13 mouse cellular contexts compared by ENCODE assay signal in genomic region chr2:153850351-153851029, GRCm38 (mm10). TPM values are rescaled to one million over a fixed set of nuclear protein-coding genes. Genes with fewer than 3 reads are reported as not detected.
A peak's percentile ranks its signal among the peaks of the same experiment; 100 is the strongest.
DNase-seq lines count a peak whose midpoint lies in the region; ATAC-seq and TF ChIP-seq lines count a peak whose summit lies in the region.
"Had no signal": no experiment of that assay in that cellular context is flagged by ENCODE, and none has a peak within 500 bp of the region (broad histone marks: within the 10 kb centered on the region; RNA-seq: fewer than 3 reads in every experiment).

No protein-coding gene starts in this region.

- H3K4me3 ChIP-seq in cerebellum, adult 2 months (replicated peaks; ENCODE audit: insufficient read depth, low read depth, low read length): no peak overlapping the region
- H3K4me3 ChIP-seq: limb, embryonic 15.5 days; neural tube, embryonic 12.5 days had no signal

- no peak overlapping the region for H3K27ac ChIP-seq in cerebellum, adult 2 months (ENCODE audit: insufficient read depth, low read length)
- H3K27ac ChIP-seq: limb, embryonic 15.5 days; neural tube, embryonic 12.5 days had no signal

- 35% methylated on average over 6 of the region's 6 CpGs for WGBS in cerebellum, adult 2 months

- H3K27me3 ChIP-seq in cerebellum, adult 2 months (ENCODE audit: control insufficient read depth, insufficient read depth, low read length): no peaks in the 10 kb centered on the region
- H3K27me3 ChIP-seq: limb, embryonic 15.5 days; neural tube, embryonic 12.5 days had no signal

- H3K4me1 ChIP-seq in cerebellum, adult 2 months (ENCODE audit: control insufficient read depth, insufficient read depth, low read length): no peaks in the 10 kb centered on the region
- H3K4me1 ChIP-seq: limb, embryonic 15.5 days; neural tube, embryonic 12.5 days had no signal

- ATAC-seq in CD4-positive, CD25-positive, alpha-beta regulatory T cell, adult 4 months: no peak

- no peak for TF ChIP-seq POLR2A in cerebellum, adult 2 months (IDR thresholded peaks at IDR 0.05; ENCODE audit: borderline replicate concordance, insufficient read depth, low read length)

- DNase-seq in CD4-positive, CD25-positive, alpha-beta regulatory T cell, adult 2 months (ENCODE audit: low read depth, low spot score): peak; percentile 40
- peak; percentile 27 to 39 for DNase-seq in layer of hippocampus, postnatal 10 days (ENCODE audit: low spot score in 2 of 2)
- DNase-seq in layer of hippocampus, adult 9-10 months (ENCODE audit: low spot score): no peak
- DNase-seq in B cell, adult 2 months: peak; percentile 20 to 33
- no peak for DNase-seq in cerebellum, adult 2 months
- DNase-seq in T-cell, adult 2 months (ENCODE audit: low spot score): no peak
- DNase-seq in ovary, adult 18-20 months (ENCODE audit: low spot score): no peak

- peak; percentile 67 for TF ChIP-seq CTCF in cerebellum, adult 2 months (IDR thresholded peaks at IDR 0.05; ENCODE audit: borderline replicate concordance, insufficient read depth, low read depth, low read length)

RNA-seq across cellular contexts. Expression of gene Sun5, which starts 20.4 kb away (rescaled TPM):
- polyA plus RNA-seq in CD4-positive, CD25-positive, alpha-beta regulatory T cell, adult 4 months (2017; shearing (Covaris generic)): not detected
- total RNA-seq in layer of hippocampus, postnatal 10 days (2021): not detected
- polyA plus RNA-seq in cerebellum, adult 2 months (2012; rRNA removed): not detected in 2 replicates
- polyA plus RNA-seq: C2C12; embryonic facial prominence, embryonic 14.5 days; limb, embryonic 15.5 days; neural tube, embryonic 12.5 days; stomach, embryonic 16.5 days had no signal

RNA-seq across cellular contexts. Expression of gene Bpifb2, which starts 24.4 kb away (rescaled TPM):
- not detected for polyA plus RNA-seq in CD4-positive, CD25-positive, alpha-beta regulatory T cell, adult 4 months (2017; shearing (Covaris generic))
- total RNA-seq in layer of hippocampus, postnatal 10 days (2021): not detected
- polyA plus RNA-seq in cerebellum, adult 2 months (2012; rRNA removed): 0.31 and 0.59 TPM in 2 replicates
- polyA plus RNA-seq: C2C12; embryonic facial prominence, embryonic 14.5 days; limb, embryonic 15.5 days; neural tube, embryonic 12.5 days; stomach, embryonic 16.5 days had no signal

RNA-seq across cellular contexts. Expression of gene Bpifb6, which starts 49.7 kb away (rescaled TPM):
- polyA plus RNA-seq in CD4-positive, CD25-positive, alpha-beta regulatory T cell, adult 4 months (2017; shearing (Covaris generic)): not detected
- total RNA-seq in layer of hippocampus, postnatal 10 days (2021): not detected
- polyA plus RNA-seq in cerebellum, adult 2 months (2012; rRNA removed): 0.16 and 0.22 TPM in 2 replicates
- polyA plus RNA-seq: C2C12; embryonic facial prominence, embryonic 14.5 days; limb, embryonic 15.5 days; neural tube, embryonic 12.5 days; stomach, embryonic 16.5 days had no signal

Comparison
In these comparisons a context has a peak if more than half of its experiments do, and no peak if none do; other contexts are left out.
1. DNase-seq: peak in CD4-positive, CD25-positive, alpha-beta regulatory T cell, adult 2 months (single experiment), layer of hippocampus, postnatal 10 days (2 of 2) and B cell, adult 2 months (2 of 2); none in layer of hippocampus, adult 9-10 months (single experiment), cerebellum, adult 2 months (0 of 2), T-cell, adult 2 months (single experiment) and ovary, adult 18-20 months (single experiment).